Mouse (Mus musculus) kidney, adult 2 months (tissue): ENCODE data around the gene Ulk4. TPM values are rescaled to one million over a fixed set of nuclear protein-coding genes. Genes with fewer than 3 reads are reported as not detected.

Experiments
- DNase-seq: peaks from one replicate; pipeline ENCODE4 v3.0.0; 2021
- H3K27ac ChIP-seq: fragments of 200-500 bp; 2 replicates; pipeline ENCODE4 v1.5.1; 2012; ENCODE audit warnings: low read depth, low read length, control low read depth, inconsistent platforms; ENCODE audit not compliant: insufficient read depth
- H3K27me3 ChIP-seq: fragments of 200-500 bp; replicated peaks from 2 replicates; pipeline ENCODE4 v1.6.1; 2012; ENCODE audit warnings: mild to moderate bottlenecking, moderate library complexity, low read length, inconsistent platforms; ENCODE audit not compliant: control insufficient read depth, insufficient read depth
- H3K36me3 ChIP-seq: fragments of 200-500 bp; 2 replicates; pipeline ENCODE4 v1.6.1; 2012; ENCODE audit warnings: mild to moderate bottlenecking, moderate library complexity, low read length, inconsistent platforms; ENCODE audit not compliant: control insufficient read depth, insufficient read depth
- H3K4me1 ChIP-seq: fragments of 200-500 bp; 2 replicates; pipeline ENCODE4 v1.6.1; 2011; ENCODE audit warnings: low read length; ENCODE audit not compliant: control insufficient read depth, insufficient read depth
- H3K4me3 ChIP-seq: fragments of 200-500 bp; 2 replicates; pipeline ENCODE4 v1.5.1; 2011; ENCODE audit warnings: mild to moderate bottlenecking, low read depth, low read length, control low read depth; ENCODE audit not compliant: insufficient read depth
- CTCF ChIP-seq: fragments of 200-500 bp; conservative IDR thresholded peaks from 2 replicates; pipeline ENCODE4 v1.5.1; 2011; ENCODE audit warnings: low read depth, mild to moderate bottlenecking, control low read depth, low read length, moderate library complexity, mixed read lengths; ENCODE audit not compliant: insufficient read depth, insufficient read length
- POLR2A ChIP-seq: fragments of 200-500 bp; IDR thresholded peaks from one replicate; pipeline ENCODE4 v1.6.1; 2011; ENCODE audit warnings: low read depth, low read length, control low read depth
- WGBS: fragments of 180-500 bp; shearing (Covaris S2); methylation state at CpG from one replicate; pipeline ENCODE4 v1.1.7; 2018; 5-methylcytosine and 5-hydroxymethylcytosine counted together
- polyA plus RNA-seq: library from polyadenylated mRNA; depleted of rRNA; stranded (reverse); fragments of >200 nt; gene quantifications from 2 replicates; pipeline ENCODE4 v1.2.3, GENCODE M21; 2012

Ulk4 gene
- polyA plus RNA-seq, 1 experiment = 1.9 TPM

DNA sequence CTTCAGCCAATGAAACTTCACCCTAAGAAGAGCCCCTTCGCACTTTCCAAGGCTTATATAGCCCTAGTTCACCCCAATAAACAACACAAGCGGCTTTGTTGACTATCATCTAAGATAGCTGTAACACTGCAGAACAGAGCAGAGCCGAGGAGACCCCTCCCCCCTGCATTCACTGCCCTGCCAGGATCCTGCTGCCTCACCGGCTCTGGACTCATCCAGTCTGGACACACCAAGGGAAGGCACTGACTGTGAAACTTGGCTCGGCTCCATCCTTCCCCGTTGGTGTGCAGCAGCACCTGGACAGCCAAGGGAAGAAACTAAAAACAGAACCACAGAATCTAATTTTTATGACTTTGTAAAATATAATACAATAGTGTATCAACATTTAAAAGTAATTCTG is 91.2 kb downstream of the Ulk4 start:
- peak; percentile 26 for DNase-seq
- no peaks in the 10 kb centered on the region for H3K36me3 ChIP-seq
- H3K27me3 ChIP-seq = no peaks in the 10 kb centered on the region
- no peak for TF ChIP-seq CTCF
- TF ChIP-seq POLR2A = no peak
- WGBS = 40% methylated on average over 6 of the region's 6 CpGs
- no peak overlapping the region for H3K4me3 ChIP-seq
- no peak overlapping the region for H3K27ac ChIP-seq
- H3K4me1 ChIP-seq = no peaks in the 10 kb centered on the region

DNA sequence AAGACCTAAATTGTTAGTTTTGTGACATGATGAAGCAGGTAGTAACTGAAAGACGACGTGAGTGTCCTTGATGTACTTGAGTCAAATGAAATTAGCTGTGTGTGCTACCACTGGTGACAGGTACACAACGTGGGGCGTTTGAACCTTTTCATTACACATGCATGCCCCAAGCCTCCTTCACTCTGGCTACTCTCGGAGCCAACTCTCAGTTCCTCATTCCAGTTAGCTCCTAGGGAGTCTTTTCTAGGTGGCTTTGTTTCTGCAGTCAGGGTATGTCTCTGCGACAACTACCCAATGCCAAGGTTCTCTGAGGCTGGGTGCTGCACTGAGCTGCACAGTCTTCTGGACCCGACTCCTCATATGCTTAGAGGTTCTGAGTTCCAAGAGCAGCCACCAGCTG is 100.6 kb downstream of the Ulk4 start:
- Histone ChIP-seq H3K4me3 (no peak overlapping the region), H3K27me3 (no peaks in the 10 kb centered on the region), H3K27ac (no peak overlapping the region), H3K4me1 (no peaks in the 10 kb centered on the region), H3K36me3 (no peaks in the 10 kb centered on the region)
- no peak for TF ChIP-seq POLR2A
- TF ChIP-seq CTCF = no peak
- no peak for DNase-seq
- 93% methylated on average over 7 of the region's 7 CpGs for WGBS

DNA sequence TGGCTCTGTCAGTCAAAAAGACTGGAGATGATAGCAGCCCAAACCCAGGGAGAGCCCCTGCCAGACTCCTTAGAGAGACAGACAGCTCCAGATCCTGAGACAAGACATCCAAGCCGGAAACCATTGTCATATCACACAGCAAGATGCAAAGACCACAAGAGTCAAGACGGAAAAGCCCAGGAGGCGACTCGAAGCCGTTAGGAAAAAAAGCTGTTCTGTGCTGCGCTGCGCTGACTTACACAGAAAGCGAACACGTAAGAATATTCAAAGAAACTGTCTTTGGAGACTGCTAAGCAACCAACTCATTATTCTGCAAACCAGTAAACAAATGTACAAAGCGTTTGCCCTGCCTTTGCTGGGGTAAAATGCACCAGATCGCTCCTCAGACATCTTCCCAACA is 101.8 kb downstream of the Ulk4 start:
- H3K27me3 ChIP-seq = no peaks in the 10 kb centered on the region
- 94% methylated on average over 11 of the region's 11 CpGs for WGBS
- TF ChIP-seq POLR2A (no peak), CTCF (no peak)
- H3K4me3 ChIP-seq = no peak overlapping the region
- no peaks in the 10 kb centered on the region for H3K36me3 ChIP-seq
- H3K27ac ChIP-seq = no peak overlapping the region
- DNase-seq = no peak
- no peaks in the 10 kb centered on the region for H3K4me1 ChIP-seq

DNA sequence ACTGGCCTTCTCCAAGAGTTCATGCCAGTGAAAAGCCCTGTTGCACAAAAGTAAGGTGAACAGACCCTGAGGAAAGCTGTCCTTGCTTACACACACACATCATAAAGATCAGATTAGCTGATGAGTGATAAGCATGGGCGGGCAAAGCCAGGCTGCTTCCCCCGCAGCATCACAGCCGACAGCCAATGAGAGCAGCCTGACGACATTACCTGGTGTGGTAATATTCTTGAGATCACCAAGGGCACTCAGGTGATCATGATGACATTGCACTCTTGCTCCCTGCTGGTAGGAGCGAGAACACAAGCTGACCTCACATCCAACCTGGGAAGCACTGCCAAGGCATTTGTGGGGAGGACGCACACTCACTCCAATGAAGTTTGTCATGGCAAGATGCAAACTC is 104.9 kb downstream of the Ulk4 start:
- no peaks in the 10 kb centered on the region for H3K27me3 ChIP-seq
- 85% methylated on average over 6 of the region's 6 CpGs for WGBS
- H3K4me1 ChIP-seq = no peaks in the 10 kb centered on the region
- H3K27ac ChIP-seq = no peak overlapping the region
- H3K4me3 ChIP-seq = no peak overlapping the region
- TF ChIP-seq CTCF = no peak
- no peak for TF ChIP-seq POLR2A
- peak; percentile 3 for DNase-seq
- H3K36me3 ChIP-seq = no peaks in the 10 kb centered on the region

DNA sequence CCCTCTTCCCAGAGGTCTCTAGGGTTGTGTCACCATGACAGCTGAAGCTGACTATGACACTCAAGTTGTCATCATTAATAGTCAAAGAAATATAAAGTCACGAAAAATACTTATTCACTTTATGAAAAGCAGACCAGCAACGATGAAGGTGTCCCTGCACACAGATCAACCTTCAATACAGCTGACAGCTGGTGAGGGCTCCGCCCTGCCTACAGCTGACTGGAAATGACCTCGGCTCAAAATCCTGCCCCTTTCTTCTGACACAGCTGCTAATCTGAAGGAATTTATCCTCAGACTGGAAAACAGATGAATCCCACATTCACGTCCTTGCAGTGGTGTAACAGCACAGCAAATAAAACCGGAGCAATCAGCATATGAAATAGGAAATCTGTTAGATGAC is 105.4 kb downstream of the Ulk4 start:
- no peaks in the 10 kb centered on the region for H3K27me3 ChIP-seq
- DNase-seq = no peak
- no peak overlapping the region for H3K4me3 ChIP-seq
- H3K27ac ChIP-seq = no peak overlapping the region
- WGBS = 73% methylated on average over 6 of the region's 6 CpGs
- no peaks in the 10 kb centered on the region for H3K36me3 ChIP-seq
- no peak for TF ChIP-seq CTCF
- no peak for TF ChIP-seq POLR2A
- H3K4me1 ChIP-seq = no peaks in the 10 kb centered on the region

DNA sequence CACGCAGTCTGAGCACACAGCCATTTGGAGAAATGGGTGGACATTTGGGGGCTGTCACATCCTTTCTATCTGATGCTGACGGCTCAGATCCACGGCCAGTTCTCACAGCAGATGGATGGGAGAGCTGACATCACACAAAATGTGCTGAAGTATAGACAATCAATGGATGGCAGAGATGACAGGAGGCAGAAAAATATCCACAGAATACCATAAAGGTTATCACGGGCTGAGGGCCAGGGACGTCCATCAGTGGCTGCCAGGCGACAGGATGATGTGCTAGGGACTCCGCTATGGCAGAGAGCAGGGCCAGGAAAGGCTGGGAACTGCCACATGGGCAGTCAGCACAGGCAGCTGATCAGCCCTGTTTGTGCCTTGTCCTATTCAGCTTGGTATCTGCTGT is 112.4 kb downstream of the Ulk4 start:
- H3K4me1 ChIP-seq = no peaks in the 10 kb centered on the region
- H3K36me3 ChIP-seq = no peaks in the 10 kb centered on the region
- WGBS = 89% methylated on average over 7 of the region's 7 CpGs
- no peaks in the 10 kb centered on the region for H3K27me3 ChIP-seq
- H3K4me3 ChIP-seq = no peak overlapping the region
- TF ChIP-seq CTCF (no peak), POLR2A (no peak)
- no peak overlapping the region for H3K27ac ChIP-seq
- DNase-seq = no peak

DNA sequence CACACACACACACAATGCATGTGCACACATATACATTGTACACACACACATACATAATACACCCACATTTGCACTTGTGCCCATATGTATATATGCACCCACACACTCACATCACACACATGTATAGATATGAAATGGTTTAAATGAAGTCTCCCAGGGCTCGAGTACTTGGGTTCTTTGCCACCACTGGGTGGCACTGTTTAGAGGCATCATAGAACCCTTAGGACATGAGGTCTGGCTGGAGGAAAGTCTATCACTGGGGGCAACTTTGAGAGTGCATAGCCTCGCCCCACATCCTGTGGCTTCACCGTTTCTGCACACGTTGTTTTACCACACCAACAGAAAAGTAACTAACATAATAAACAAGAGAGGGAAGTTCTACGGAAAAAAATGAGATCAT is 114.2 kb downstream of the Ulk4 start:
- WGBS = 48% methylated on average over 5 of the region's 5 CpGs
- TF ChIP-seq CTCF = peak; percentile 54
- no peak for TF ChIP-seq POLR2A
- peak; percentile 25 for DNase-seq
- no peaks in the 10 kb centered on the region for H3K36me3 ChIP-seq
- no peak overlapping the region for H3K4me3 ChIP-seq
- H3K27ac ChIP-seq = no peak overlapping the region
- H3K27me3 ChIP-seq = no peaks in the 10 kb centered on the region
- H3K4me1 ChIP-seq = no peaks in the 10 kb centered on the region

DNA sequence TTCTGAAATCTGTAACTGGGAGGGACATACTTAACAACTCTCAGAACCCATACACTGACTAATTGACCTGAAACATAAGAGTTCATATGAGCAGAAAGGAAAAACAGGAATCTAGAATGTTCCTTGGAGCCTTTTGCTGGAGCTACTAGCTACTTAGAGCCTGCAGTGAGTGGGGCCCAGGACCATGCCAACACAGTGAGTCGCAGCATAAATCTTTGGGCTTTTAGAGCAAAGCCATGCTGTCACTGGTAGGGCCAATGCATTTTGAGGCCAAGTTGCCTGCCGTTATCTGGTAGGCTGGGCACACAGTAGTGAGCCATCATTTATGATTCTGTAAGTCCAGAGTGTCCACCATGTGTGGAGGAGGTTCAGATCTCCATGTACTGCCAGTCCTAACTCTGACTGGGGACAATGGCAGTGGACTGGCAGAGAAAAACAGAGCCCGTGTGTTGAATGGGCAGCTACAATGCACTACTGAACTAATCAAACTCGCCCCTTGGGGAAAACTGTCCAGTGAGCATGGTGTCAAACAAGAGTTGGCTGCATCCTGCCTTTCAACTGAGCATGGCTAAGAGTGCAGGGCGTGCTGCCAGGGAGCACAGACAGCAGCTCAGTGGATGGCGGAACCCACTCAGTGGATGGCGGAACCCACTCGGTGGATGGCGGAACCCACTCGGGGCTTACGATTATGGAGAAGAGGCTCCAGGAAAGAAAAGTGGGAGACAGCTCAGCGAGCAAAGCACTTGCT is 115.0 kb downstream of the Ulk4 start:
- 87% methylated on average over 12 of the region's 12 CpGs for WGBS
- no peak for TF ChIP-seq CTCF
- TF ChIP-seq POLR2A = no peak
- Histone ChIP-seq H3K27ac (no peak overlapping the region), H3K4me1 (no peaks in the 10 kb centered on the region), H3K4me3 (no peak overlapping the region), H3K27me3 (no peaks in the 10 kb centered on the region), H3K36me3 (no peaks in the 10 kb centered on the region)
- DNase-seq = no peak
